Mouse (Mus musculus) testis, postnatal 14 days (tissue): Measurements from ENCODE around the gene Dip2b.

Source experiments
- DNase-seq: peaks from one replicate; pipeline ENCODE4 v3.0.0; 2021; ENCODE audit warnings: low spot score

The Dip2b gene

GRCm38 (mm10) chr15:100050940-100051339 is 12.5 kb downstream of the Dip2b start:
- no peak for DNase-seq

GRCm38 (mm10) chr15:100052726-100053125 is 14.3 kb downstream of the Dip2b start:
- DNase-seq, result no peak

- DNase-seq, result no peak
Observed at GRCm38 (mm10) chr15:100056397-100056908, 18.0 kb downstream of the Dip2b start.

DNA sequence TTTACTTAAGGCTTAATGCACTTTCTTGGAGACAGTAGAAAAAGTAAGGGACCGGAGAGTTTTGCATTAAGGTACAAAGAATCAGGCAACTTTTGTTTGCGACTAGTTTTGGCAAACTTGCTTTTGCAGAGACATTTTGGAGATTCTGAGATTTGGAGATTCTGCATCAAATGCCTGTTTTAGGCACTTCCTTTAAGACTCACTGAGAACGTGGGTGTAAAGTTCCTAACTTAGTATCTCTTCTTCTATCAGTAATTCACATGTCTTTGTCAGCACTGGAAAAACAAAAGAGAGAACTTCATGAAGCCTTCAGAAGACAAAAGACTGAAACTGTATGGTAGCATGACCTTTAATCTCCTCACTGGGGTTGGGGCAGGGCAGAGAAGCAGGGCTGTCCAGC is 19.2 kb downstream of the Dip2b start:
- no peak for DNase-seq

DNA sequence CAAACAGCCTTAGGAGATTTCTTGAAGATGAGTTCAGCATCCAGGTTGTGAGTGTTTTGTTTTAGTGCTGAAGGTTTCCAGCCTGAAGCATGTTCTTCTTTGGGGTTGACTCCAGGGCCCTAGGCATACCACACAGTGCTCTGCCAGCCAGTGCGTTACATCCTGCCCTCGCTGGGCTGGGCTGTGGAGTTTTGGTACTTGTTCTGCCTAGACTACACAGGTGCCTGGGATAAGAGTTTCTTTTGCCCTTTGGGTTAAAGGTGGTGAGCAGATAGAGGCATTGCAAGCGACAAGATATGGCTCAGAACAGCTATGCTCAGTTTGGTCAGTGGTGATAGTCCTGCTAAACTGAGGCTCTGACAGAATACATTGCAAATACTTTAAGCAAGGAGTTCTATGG is 19.7 kb downstream of the Dip2b start:
- DNase-seq, result no peak

- no peak for DNase-seq
Observed at GRCm38 (mm10) chr15:100058912-100059311, 20.4 kb downstream of the Dip2b start.

DNA sequence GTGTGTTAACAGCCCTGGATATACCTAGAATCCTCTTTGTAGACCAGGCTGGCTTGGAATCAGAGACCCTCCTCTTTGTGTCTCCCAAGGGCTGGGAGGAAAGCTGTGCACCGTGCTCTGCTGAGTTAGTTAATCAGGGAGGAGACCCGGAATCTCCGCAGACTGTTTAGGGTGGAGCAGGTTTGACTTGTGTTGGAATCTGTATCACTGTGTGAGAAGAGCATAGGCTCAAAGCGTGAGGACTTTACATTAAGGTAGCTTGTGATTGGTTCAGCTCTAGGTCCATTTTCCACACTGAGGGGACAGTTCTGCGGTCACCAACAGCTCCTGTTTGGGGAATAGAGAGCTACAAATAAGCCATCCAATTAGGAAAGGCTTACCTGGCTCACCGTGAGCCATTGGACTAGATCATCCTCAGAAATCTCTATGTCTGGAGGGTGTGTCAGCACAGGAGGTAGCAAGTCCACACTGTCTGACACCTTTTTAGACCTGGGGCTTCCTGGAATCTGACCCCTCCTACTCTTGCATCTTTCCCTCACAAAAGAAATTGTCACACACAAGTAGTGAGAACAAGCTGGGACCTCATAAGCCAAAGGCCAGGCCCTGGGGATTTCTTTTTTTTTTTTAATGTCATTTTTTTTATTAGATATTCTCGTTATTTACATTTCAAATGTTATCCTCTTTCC is 21.3 kb downstream of the Dip2b start:
- DNase-seq, result no peak

DNA sequence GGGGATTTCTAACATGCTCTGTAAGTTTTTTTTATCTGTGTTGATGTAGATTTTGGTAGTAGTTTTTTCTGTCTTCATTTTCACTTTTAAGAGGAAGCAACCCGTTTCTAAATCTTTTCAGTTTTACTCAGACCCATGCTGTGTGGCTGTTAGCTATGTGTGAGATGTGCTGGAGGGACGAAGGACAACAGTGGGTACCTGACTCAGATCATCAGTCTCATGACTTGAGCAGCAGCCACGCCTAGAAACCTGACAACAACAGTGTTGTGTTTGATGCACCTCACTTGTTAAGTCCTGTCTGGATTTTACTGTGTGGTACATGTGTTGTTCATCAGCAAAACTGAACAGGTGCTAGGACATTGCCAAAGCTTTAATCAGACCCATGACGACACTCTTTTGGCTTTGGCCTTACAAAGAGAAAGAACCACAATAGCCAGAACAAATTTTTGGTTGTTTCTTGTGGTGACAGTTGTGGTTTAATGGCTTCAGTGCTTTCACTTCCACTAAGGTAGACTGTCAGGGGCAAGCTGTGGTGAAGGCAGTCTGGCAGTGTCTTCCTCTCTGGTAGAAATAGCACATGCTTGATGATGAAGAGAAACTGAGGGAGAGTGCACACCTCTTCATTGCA is 22.2 kb downstream of the Dip2b start:
- no peak for DNase-seq

DNA sequence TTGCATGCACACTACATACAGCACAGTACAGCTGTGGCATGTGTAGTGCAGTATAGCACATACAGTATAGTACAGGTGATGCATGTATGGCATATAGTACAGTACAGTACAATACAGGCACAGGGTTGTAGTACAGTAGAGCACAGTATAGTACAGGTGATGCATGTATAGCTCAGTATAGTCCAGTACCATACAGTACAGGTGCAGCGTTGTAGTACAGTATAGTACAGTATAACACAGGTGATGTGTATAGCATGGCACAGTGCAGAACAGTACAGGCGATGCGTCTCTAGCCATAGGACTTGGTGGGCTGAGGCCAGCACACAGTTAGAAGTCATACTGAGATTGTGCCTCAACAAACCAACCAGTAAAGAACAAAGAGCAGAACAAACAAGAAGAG is 22.9 kb downstream of the Dip2b start:
- no peak for DNase-seq

- no peak for DNase-seq
Observed at GRCm38 (mm10) chr15:100063229-100063773, 24.8 kb downstream of the Dip2b start.

GRCm38 (mm10) chr15:100066702-100067101 is 28.2 kb downstream of the Dip2b start:
- no peak for DNase-seq

DNA sequence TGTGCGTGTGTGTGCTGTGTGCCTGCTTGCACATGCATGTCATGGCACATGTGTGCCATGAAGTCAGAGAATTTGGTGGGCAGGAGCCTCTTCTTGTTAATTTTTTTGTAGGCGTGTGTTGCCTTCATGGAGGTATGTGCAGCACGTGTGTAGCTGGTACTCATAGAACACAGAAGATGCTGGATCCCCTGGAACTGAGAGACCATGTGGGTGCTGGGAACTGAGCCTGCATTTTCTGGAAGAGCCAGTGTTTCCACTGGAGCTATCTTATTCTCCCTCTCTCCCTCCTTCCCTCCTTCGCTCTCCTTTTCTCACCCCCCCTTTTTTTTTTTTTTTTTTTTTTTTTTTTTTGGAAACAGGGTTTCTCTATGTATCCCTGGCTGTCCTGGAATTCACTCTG is 30.6 kb downstream of the Dip2b start:
- no peak for DNase-seq

DNA sequence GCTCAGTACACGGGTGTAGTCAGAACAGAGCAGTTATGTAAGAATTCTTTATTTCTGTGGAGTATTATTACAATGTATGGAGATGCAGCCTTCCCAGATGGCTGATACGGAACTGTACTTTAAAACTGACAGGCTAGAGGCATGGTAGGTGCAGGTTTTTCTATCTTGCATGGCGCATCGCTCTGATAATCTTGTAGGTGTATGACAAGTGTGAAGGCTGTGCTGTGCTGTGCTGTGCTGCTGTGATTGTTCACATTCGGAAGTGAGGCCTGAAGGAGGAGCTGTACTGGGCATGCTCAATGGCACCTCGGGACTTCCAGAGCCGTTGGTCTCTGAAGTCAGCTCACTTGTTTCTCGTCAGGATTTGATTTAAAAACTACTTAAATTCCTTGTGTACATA is 31.6 kb downstream of the Dip2b start:
- DNase-seq, result no peak

DNA sequence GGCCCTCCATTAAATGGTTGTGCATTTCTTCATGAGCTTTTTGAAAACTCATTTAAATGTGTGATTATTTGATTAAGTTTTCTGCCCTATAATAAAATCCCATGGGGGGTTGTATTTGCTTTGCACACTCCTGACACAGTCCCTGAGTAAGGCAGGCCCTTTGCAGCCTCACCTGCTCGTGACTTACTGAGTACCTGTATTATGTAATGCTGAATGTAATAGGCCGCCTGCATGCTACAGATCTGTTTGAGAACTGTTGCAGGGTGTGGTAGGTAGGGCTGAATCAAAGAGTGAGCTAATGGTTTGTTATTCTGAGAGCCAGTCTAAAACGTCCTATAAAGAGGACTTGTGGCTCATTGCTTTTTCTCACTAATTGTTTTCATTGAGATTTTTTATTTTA is 33.4 kb downstream of the Dip2b start:
- DNase-seq, result no peak

- no peak for DNase-seq
Observed at GRCm38 (mm10) chr15:100073696-100074453, 35.4 kb downstream of the Dip2b start.

GRCm38 (mm10) chr15:100074754-100075153 is 36.3 kb downstream of the Dip2b start:
- DNase-seq, result no peak

DNA sequence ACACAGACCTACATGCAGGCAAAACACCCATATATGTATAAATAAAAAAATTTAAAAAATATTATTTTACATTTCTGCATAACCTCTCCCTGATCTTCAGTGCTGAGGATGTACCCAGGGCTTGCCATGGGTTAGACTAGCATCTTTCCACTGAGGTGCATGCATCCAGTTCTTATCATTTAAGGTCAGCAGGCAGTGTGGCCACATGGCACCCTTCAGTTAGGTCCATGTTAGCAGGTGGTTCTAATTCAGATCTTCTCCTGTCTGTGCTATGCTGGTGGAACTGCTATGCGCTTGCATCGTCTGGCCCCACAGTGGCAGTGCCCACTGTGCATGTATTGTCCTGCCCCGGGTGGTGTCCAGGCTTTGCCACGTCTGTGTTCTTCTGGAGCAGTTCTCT is 37.9 kb downstream of the Dip2b start:
- no peak for DNase-seq

- DNase-seq, result no peak
Observed at GRCm38 (mm10) chr15:100080833-100081477, 42.5 kb downstream of the Dip2b start.

- DNase-seq, result no peak
Observed at GRCm38 (mm10) chr15:100081478-100081998, 43.1 kb downstream of the Dip2b start.

- no peak for DNase-seq
Observed at GRCm38 (mm10) chr15:100082052-100082451, 43.6 kb downstream of the Dip2b start.

DNA sequence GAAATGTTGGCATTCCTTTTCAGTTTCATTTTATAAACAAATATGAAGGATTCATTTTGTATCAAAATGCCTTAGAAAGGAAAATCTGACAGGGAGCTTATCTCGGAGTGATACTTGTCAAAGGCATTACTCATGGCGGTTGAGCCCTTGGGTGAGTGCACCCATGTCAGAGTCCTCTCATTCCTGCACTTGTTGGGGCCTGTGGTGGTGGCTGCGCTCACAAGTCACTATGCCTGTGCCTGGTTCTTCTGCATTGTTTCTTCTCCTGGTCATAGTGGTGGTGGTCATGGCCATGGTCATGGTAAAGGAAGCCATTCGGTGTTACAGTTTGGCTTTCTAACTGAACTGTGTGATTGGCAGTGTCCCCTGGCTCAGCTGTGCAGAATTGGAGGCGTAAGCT is 44.3 kb downstream of the Dip2b start:
- DNase-seq, result no peak

DNA sequence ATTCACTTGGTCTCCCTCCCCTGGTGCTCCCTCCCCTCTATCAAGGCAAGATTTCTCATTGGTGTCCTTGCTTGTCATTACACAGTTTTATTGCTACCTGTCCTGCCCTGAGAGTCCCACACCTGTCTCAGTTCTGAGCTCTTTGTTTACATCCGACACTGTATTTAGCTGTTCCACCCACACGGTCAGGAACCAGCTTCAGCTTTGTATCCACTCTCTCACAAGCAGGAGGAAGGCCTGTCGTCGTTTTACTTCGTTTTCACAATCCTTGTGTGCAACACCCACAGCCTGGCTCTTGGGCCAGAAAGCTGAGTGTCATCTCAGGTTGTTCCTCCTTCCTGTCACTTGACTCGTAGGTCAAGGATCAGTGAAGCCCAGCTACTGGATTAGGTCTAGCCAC is 45.4 kb downstream of the Dip2b start:
- no peak for DNase-seq
